9 mouse cellular contexts compared by ENCODE assay signal in genomic region chr1:62796038-62796647, GRCm38 (mm10).
DNase-seq lines count a peak whose midpoint lies in the region; ATAC-seq and TF ChIP-seq lines count a peak whose summit lies in the region.
"Had no signal": no experiment of that assay in that cellular context is flagged by ENCODE, and none has a peak within 500 bp of the region (broad histone marks: within the 10 kb centered on the region; RNA-seq: fewer than 3 reads in every experiment).

No protein-coding gene starts in this region.

- TF ChIP-seq POLR2A in kidney, adult 2 months (IDR thresholded peaks at IDR 0.05; ENCODE audit: low read depth, low read length), result no peak
- no peak for TF ChIP-seq POLR2A in brain, embryonic 14.5 days (IDR thresholded peaks at IDR 0.05; ENCODE audit: borderline replicate concordance, extremely low read depth, insufficient read depth, insufficient read length, poor library complexity, severe bottlenecking)

- H3K4me3 ChIP-seq in kidney, adult 2 months (ENCODE audit: insufficient read depth, low read depth, low read length), result no peak overlapping the region
- H3K4me3 ChIP-seq in forebrain, embryonic 16.5 days (replicated peaks; ENCODE audit: low read length), result peak overlapping the region; percentile 33
- peak overlapping the region; percentile 37 for H3K4me3 ChIP-seq in liver, embryonic 16.5 days (ENCODE audit: low read depth, low read length)

- no peaks in the 10 kb centered on the region for H3K27me3 ChIP-seq in kidney, adult 2 months (replicated peaks; ENCODE audit: control insufficient read depth, insufficient read depth, low read length)
- H3K27me3 ChIP-seq in forebrain, embryonic 16.5 days (replicated peaks; ENCODE audit: control insufficient read depth, insufficient read depth, low read length), result no peaks in the 10 kb centered on the region
- H3K27me3 ChIP-seq in liver, embryonic 16.5 days (ENCODE audit: control insufficient read depth, insufficient read depth, low read depth, low read length), result no peaks in the 10 kb centered on the region; the same call in 1 of the 2 replicates

- H3K36me3 ChIP-seq in kidney, adult 2 months (ENCODE audit: control insufficient read depth, insufficient read depth, low read length), result no peaks in the 10 kb centered on the region
- H3K36me3 ChIP-seq in forebrain, embryonic 16.5 days (ENCODE audit: control insufficient read depth, insufficient read depth), result no peaks in the 10 kb centered on the region
- H3K36me3 ChIP-seq in liver, embryonic 16.5 days (ENCODE audit: control insufficient read depth, insufficient read depth), result no peaks in the 10 kb centered on the region

- no peak for TF ChIP-seq CTCF in kidney, adult 2 months (conservative IDR thresholded peaks at IDR 0.05; ENCODE audit: insufficient read depth, insufficient read length, low read depth, low read length)
- TF ChIP-seq CTCF in brain, embryonic 14.5 days (IDR thresholded peaks at IDR 0.05; ENCODE audit: borderline replicate concordance, extremely low read depth, insufficient read depth, insufficient read length), result no peak

- no peak overlapping the region for H3K27ac ChIP-seq in kidney, adult 2 months (ENCODE audit: insufficient read depth, low read depth, low read length)
- no peak overlapping the region for H3K27ac ChIP-seq in forebrain, embryonic 16.5 days (ENCODE audit: low read length)
- no peak overlapping the region for H3K27ac ChIP-seq in liver, embryonic 16.5 days (ENCODE audit: low read length)
- H3K27ac ChIP-seq: macrophage had no signal

- no peaks in the 10 kb centered on the region for H3K9me3 ChIP-seq in forebrain, embryonic 16.5 days (ENCODE audit: control insufficient read depth, low read length)
- H3K9me3 ChIP-seq in liver, embryonic 16.5 days (replicated peaks; ENCODE audit: control insufficient read depth, low read length), result no peaks in the 10 kb centered on the region

- H3K9ac ChIP-seq in forebrain, embryonic 16.5 days (replicated peaks; ENCODE audit: low read depth, low read length), result peak overlapping the region; percentile 28; the same call in 1 of the 2 replicates
- H3K9ac ChIP-seq in liver, embryonic 16.5 days (ENCODE audit: low read depth, low read length), result no peak overlapping the region; the same call in 1 of the 2 replicates

- DNase-seq in kidney, adult 2 months, result peak; percentile 14
- no peak for DNase-seq in kidney, adult 9 months
- peak; percentile 86 for DNase-seq in brain, embryonic 14.5 days (ENCODE audit: low read depth)
- no peak for DNase-seq in T-cell, adult 2 months (ENCODE audit: low spot score)
- no peak for DNase-seq in urinary bladder, postnatal 10 days (ENCODE audit: low spot score)
- DNase-seq in adrenal gland, adult 18-20 months (ENCODE audit: low spot score in 2 of 2), result no peak

- ATAC-seq in forebrain, embryonic 16.5 days, result peak; percentile 45
- peak; percentile 35 for ATAC-seq in liver, embryonic 16.5 days (ENCODE audit: low read depth)

- H3K4me1 ChIP-seq in kidney, adult 2 months (ENCODE audit: control insufficient read depth, insufficient read depth, low read length), result no peaks in the 10 kb centered on the region
- H3K4me1 ChIP-seq in forebrain, embryonic 16.5 days (replicated peaks; ENCODE audit: control insufficient read depth, insufficient read depth, low read length), result peaks cover 16% of the 10 kb centered on the region
- H3K4me1 ChIP-seq in liver, embryonic 16.5 days (ENCODE audit: control insufficient read depth, low read depth, low read length), result peaks cover 3% of the 10 kb centered on the region; the same call in 1 of the 2 replicates

- H3K4me2 ChIP-seq in forebrain, embryonic 16.5 days (ENCODE audit: low read length), result peak overlapping the region; percentile 57
- H3K4me2 ChIP-seq in liver, embryonic 16.5 days (ENCODE audit: low read depth, low read length), result peak overlapping the region; percentile 60

- WGBS in kidney, adult 2 months, result 71% methylated on average over 9 of the region's 9 CpGs
- WGBS in forebrain, embryonic 16.5 days, result 20% methylated on average over 9 of the region's 9 CpGs
- 50% methylated on average over 9 of the region's 9 CpGs for WGBS in liver, embryonic 16.5 days (ENCODE audit: insufficient replicate concordance)

Comparison
In these comparisons a context has a peak if more than half of its experiments do, and no peak if none do; other contexts are left out.
1. DNase-seq: peak in kidney, adult 2 months (single experiment) and brain, embryonic 14.5 days (single experiment); none in kidney, adult 9 months (single experiment), T-cell, adult 2 months (single experiment), urinary bladder, postnatal 10 days (single experiment) and adrenal gland, adult 18-20 months (0 of 2).